Mouse (Mus musculus) forebrain, postnatal 0 days (tissue): Measurements from ENCODE around the gene Maml3. TPM values are rescaled to one million over a fixed set of nuclear protein-coding genes. Genes with fewer than 3 reads are reported as not detected.
A peak's percentile ranks its signal among the peaks of the same experiment; 100 is the strongest.

Experiments used
- ATAC-seq: fragments of 200-750 bp; cut with Nextera tagmentation; 2 replicates; pipeline ENCODE4 v1.8.0; 2017; ENCODE audit warnings: mild to moderate bottlenecking, moderate library complexity
- DNase-seq: peaks from one replicate; pipeline ENCODE4 v3.0.0-alpha.2; 2015
- H3K27ac ChIP-seq: fragments of 300-500 bp; sonication (generic); 2 replicates; pipeline ENCODE4 v1.5.1; 2014; ENCODE audit warnings: low read depth, mild to moderate bottlenecking, antibody characterized with exemption, low read length, moderate library complexity, mixed read lengths
- H3K27me3 ChIP-seq: fragments of 300-500 bp; sonication (generic); 2 replicates; pipeline ENCODE4 v1.6.1; 2014; ENCODE audit warnings: mild to moderate bottlenecking, low read length, mixed read lengths; ENCODE audit not compliant: insufficient read depth
- H3K36me3 ChIP-seq: fragments of 300-500 bp; sonication (generic); 2 replicates; pipeline ENCODE4 v1.6.1; 2014; ENCODE audit warnings: mild to moderate bottlenecking, moderate library complexity; ENCODE audit not compliant: insufficient read depth
- H3K4me1 ChIP-seq: fragments of 300-500 bp; sonication (generic); 2 replicates; pipeline ENCODE4 v1.6.1; 2014; ENCODE audit warnings: antibody characterized with exemption; ENCODE audit not compliant: insufficient read depth
- H3K4me2 ChIP-seq: fragments of 300-500 bp; sonication (generic); 2 replicates; pipeline ENCODE4 v1.6.1; 2014; ENCODE audit warnings: low read depth, mild to moderate bottlenecking, moderate library complexity
- H3K4me3 ChIP-seq: fragments of 300-500 bp; sonication (generic); 2 replicates; pipeline ENCODE4 v1.5.1; 2014; ENCODE audit warnings: low read depth, low read length, mixed read lengths
- H3K9ac ChIP-seq: fragments of 300-500 bp; sonication (generic); 2 replicates; pipeline ENCODE4 v1.6.1; 2014; ENCODE audit warnings: mild to moderate bottlenecking
- H3K9me3 ChIP-seq: fragments of 300-500 bp; sonication (generic); 2 replicates; pipeline ENCODE4 v1.6.1; 2016; ENCODE audit warnings: low read length
- CTCF ChIP-seq: sonication (generic); IDR thresholded peaks from 2 replicates; pipeline ENCODE4 v1.5.1; 2016; ENCODE audit warnings: antibody characterized with exemption, control low read depth, low read depth
- WGBS: fragments of 180-500 bp; shearing (Covaris S2); extraction: QIAGEN DNeasy Blood & Tissue Kit; methylation state at CpG from one replicate; pipeline ENCODE4 v1.1.7; 2014; 5-methylcytosine and 5-hydroxymethylcytosine counted together
- polyA plus RNA-seq: library from polyadenylated mRNA; unstranded; fragments of >200 nt; fragmentation: Nextera tagmentation; extraction: Ambion mirVana; gene quantifications from 2 replicates; pipeline ENCODE4 v1.2.1, GENCODE M21; 2015
- total RNA-seq: library from RNA; depleted of rRNA; stranded (reverse); fragments of >200 nt; gene quantifications from 2 replicates; pipeline ENCODE4 v1.2.3, GENCODE M21; 2014

The Maml3 gene
- total and polyA plus RNA-seq, 2 experiments from 2014 or later, result 3.1 to 14.9 TPM

- Histone ChIP-seq H3K4me2 (peak overlapping the region; percentile 59), H3K4me1 (peaks cover 22% of the 10 kb centered on the region), H3K27ac (peak overlapping the region; percentile 94), H3K9ac (peak overlapping the region; percentile 56), H3K27me3 (no peaks in the 10 kb centered on the region), H3K36me3 (no peaks in the 10 kb centered on the region), H3K9me3 (no peaks in the 10 kb centered on the region), H3K4me3 (peak overlapping the region; percentile 29)
- ATAC-seq (peak; percentile 96), DNase-seq (peak; percentile 95)
- TF ChIP-seq CTCF, result peak; percentile 54
- under 1% methylated on average over 21 of the region's 21 CpGs for WGBS
Measured at GRCm38 (mm10) chr3:52007602-52008252, 97.1 kb downstream of the Maml3 start.

DNA sequence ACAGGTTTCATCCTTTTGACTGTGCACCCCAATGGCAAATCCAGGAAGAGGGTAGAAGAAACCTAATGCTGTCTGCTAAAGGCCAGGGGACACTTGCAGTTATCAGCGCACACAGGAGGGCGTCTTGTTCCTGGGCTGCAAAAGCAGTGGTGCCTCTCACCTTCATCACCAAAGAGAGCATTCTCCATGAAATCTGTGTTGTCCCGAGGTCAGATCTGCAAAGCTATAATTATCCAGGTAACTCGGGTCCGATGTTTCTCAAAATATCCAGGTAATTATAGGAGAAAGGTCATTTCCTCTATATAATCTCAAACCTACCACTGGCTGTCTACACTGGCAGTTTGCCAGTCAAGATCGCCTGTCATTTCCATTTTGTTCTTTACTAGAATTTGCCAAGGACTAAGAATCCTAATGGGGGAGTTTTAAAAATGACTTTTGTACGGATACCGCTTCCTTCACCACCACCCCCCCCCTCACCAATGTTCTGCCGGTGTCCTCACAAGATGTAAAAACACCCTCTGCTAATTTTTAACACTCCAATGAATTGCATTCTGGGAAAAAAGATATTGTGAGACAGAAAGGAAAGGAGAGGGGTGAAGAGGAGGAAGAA, 98.0 kb downstream of the Maml3 start:
- H3K4me1 ChIP-seq, result peaks cover 22% of the 10 kb centered on the region
- WGBS, result 27% methylated on average over 9 of the region's 9 CpGs
- DNase-seq, result peak; percentile 56
- H3K9ac ChIP-seq, result peak overlapping the region; percentile 56
- no peak for TF ChIP-seq CTCF
- peak; percentile 10; the same call in 1 of the 2 replicates for ATAC-seq
- peak overlapping the region; percentile 94 for H3K27ac ChIP-seq
- peak overlapping the region; percentile 29 for H3K4me3 ChIP-seq
- no peaks in the 10 kb centered on the region for H3K9me3 ChIP-seq
- no peaks in the 10 kb centered on the region for H3K27me3 ChIP-seq
- no peaks in the 10 kb centered on the region for H3K36me3 ChIP-seq
- H3K4me2 ChIP-seq, result peak overlapping the region; percentile 59

- no peak overlapping the region for H3K9ac ChIP-seq
- no peak overlapping the region for H3K4me2 ChIP-seq
- no peaks in the 10 kb centered on the region for H3K36me3 ChIP-seq
- WGBS, result 94% methylated on average over 6 of the region's 6 CpGs
- no peaks in the 10 kb centered on the region for H3K9me3 ChIP-seq
- DNase-seq (no peak), ATAC-seq (no peak)
- peaks cover 21% of the 10 kb centered on the region for H3K4me1 ChIP-seq
- TF ChIP-seq CTCF, result no peak
- no peaks in the 10 kb centered on the region for H3K27me3 ChIP-seq
- H3K4me3 ChIP-seq, result no peak overlapping the region
- no peak overlapping the region for H3K27ac ChIP-seq
Measured at GRCm38 (mm10) chr3:52003663-52004062, 101.2 kb downstream of the Maml3 start.

GRCm38 (mm10) chr3:52001518-52001895, 103.4 kb downstream of the Maml3 start:
- Histone ChIP-seq H3K9me3 (no peaks in the 10 kb centered on the region), H3K27ac (0 out of 2 replicates have a peak overlapping the region, but pooled peaks have one; percentile 17), H3K4me3 (no peak overlapping the region), H3K9ac (no peak overlapping the region), H3K4me2 (no peak overlapping the region), H3K4me1 (peaks cover 17% of the 10 kb centered on the region), H3K27me3 (no peaks in the 10 kb centered on the region), H3K36me3 (no peaks in the 10 kb centered on the region)
- no peak for TF ChIP-seq CTCF
- peak; percentile 40 for DNase-seq
- WGBS, result 61% methylated on average over 9 of the region's 9 CpGs
- peak; percentile 81 for ATAC-seq

GRCm38 (mm10) chr3:52000871-52001517, 103.9 kb downstream of the Maml3 start:
- Histone ChIP-seq H3K27ac (no peak overlapping the region), H3K4me3 (no peak overlapping the region), H3K4me2 (no peak overlapping the region), H3K27me3 (no peaks in the 10 kb centered on the region), H3K9ac (no peak overlapping the region), H3K4me1 (peaks cover 13% of the 10 kb centered on the region; the same call in 1 of the 2 replicates), H3K36me3 (no peaks in the 10 kb centered on the region), H3K9me3 (no peaks in the 10 kb centered on the region)
- WGBS, result 74% methylated on average over 10 of the region's 10 CpGs
- ATAC-seq, result no peak
- DNase-seq, result no peak
- no peak for TF ChIP-seq CTCF

GRCm38 (mm10) chr3:51999671-52000437, 105.0 kb downstream of the Maml3 start:
- no peaks in the 10 kb centered on the region for H3K36me3 ChIP-seq
- WGBS, result 92% methylated on average over 21 of the region's 21 CpGs
- H3K27me3 ChIP-seq, result no peaks in the 10 kb centered on the region
- H3K9ac ChIP-seq, result no peak overlapping the region
- no peak overlapping the region for H3K27ac ChIP-seq
- H3K4me2 ChIP-seq, result no peak overlapping the region
- DNase-seq (no peak), ATAC-seq (no peak)
- H3K9me3 ChIP-seq, result no peaks in the 10 kb centered on the region
- H3K4me1 ChIP-seq, result peaks cover 11% of the 10 kb centered on the region; the same call in 1 of the 2 replicates
- H3K4me3 ChIP-seq, result no peak overlapping the region
- no peak for TF ChIP-seq CTCF
